Mouse (Mus musculus) hindbrain, embryonic 11.5 days (tissue): Measurements from ENCODE around the gene Sfswap. TPM values are rescaled to one million over a fixed set of nuclear protein-coding genes. Genes with fewer than 3 reads are reported as not detected.

Source experiments
- ATAC-seq: fragments of 200-750 bp; cut with Nextera tagmentation; 2 replicates; pipeline ENCODE4 v1.8.0; 2017; ENCODE audit warnings: mild to moderate bottlenecking, moderate TSS enrichment, moderate library complexity; ENCODE audit not compliant: low FRiP score
- DNase-seq: peaks from one replicate; pipeline ENCODE4 v3.0.0-alpha.2; 2015; ENCODE audit warnings: low spot score
- H3K27ac ChIP-seq: fragments of 300-500 bp; sonication (generic); 2 replicates; pipeline ENCODE4 v1.5.1; 2014; ENCODE audit warnings: mild to moderate bottlenecking, low read depth, low read length
- H3K27me3 ChIP-seq: fragments of 300-500 bp; sonication (generic); 2 replicates; pipeline ENCODE4 v1.6.1; 2014; ENCODE audit warnings: mild to moderate bottlenecking, low read length, moderate library complexity, mixed read lengths; ENCODE audit not compliant: control insufficient read depth, insufficient read depth
- H3K36me3 ChIP-seq: fragments of 300-500 bp; sonication (generic); 2 replicates; pipeline ENCODE4 v1.6.1; 2014; ENCODE audit warnings: mild to moderate bottlenecking, low read length, moderate library complexity, mixed read lengths; ENCODE audit not compliant: control insufficient read depth, insufficient read depth
- H3K4me1 ChIP-seq: fragments of 300-500 bp; sonication (generic); replicated peaks from 2 replicates; pipeline ENCODE4 v1.6.1; 2014; ENCODE audit warnings: low read length, mixed read lengths; ENCODE audit not compliant: control insufficient read depth, insufficient read depth
- H3K4me2 ChIP-seq: fragments of 300-500 bp; sonication (generic); replicated peaks from 2 replicates; pipeline ENCODE4 v1.6.1; 2014; ENCODE audit warnings: mild to moderate bottlenecking, low read depth, low read length
- H3K4me3 ChIP-seq: fragments of 300-500 bp; sonication (generic); 2 replicates; pipeline ENCODE4 v1.5.1; 2014; ENCODE audit warnings: low read depth, low read length
- H3K9ac ChIP-seq: fragments of 300-500 bp; sonication (generic); 2 replicates; pipeline ENCODE4 v1.6.1; 2014; ENCODE audit warnings: low read depth, low read length
- H3K9me3 ChIP-seq: fragments of 300-500 bp; sonication (generic); 2 replicates; pipeline ENCODE4 v1.6.1; 2016; ENCODE audit warnings: low read length; ENCODE audit not compliant: control insufficient read depth
- WGBS: fragments of 180-500 bp; shearing (Covaris S2); extraction: QIAGEN DNeasy Blood & Tissue Kit; methylation state at CpG from one replicate; pipeline ENCODE4 v1.1.7; 2014; 5-methylcytosine and 5-hydroxymethylcytosine counted together
- polyA plus RNA-seq: library from polyadenylated mRNA; unstranded; fragments of >200 nt; fragmentation: Nextera tagmentation; extraction: Ambion mirVana; gene quantifications from 2 replicates; pipeline ENCODE4 v1.2.1, GENCODE M21; 2014

Gene Sfswap
- polyA plus RNA-seq, 1 experiment from 2014 or later = 59.0 TPM

DNA sequence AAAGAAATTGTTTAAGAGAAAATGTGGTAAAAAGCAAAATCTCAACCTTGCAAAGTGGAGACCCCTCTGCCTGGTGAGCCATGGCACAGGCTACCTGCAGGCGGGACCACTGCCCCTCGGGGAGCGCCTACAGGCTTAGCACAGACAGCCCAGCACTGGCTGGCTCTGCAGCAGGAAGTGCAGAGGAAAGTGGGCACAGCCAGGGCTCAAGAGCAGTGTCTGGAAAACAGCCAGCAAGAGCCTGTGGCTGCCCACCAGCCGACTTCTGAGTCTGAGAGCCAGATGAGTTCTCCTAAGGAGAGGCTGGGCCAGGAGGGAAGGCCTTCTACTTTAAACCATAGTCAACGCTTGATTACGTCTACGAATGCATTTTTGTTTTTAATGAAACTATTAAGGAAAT is 20.5 kb downstream of the Sfswap start:
- Histone ChIP-seq H3K9ac (no peak overlapping the region), H3K4me2 (no peak overlapping the region), H3K4me3 (no peak overlapping the region), H3K9me3 (no peaks in the 10 kb centered on the region), H3K27ac (no peak overlapping the region), H3K27me3 (no peaks in the 10 kb centered on the region), H3K4me1 (no peaks in the 10 kb centered on the region), H3K36me3 (0 out of 2 replicates have a peak, but pooled peaks cover 8% of the 10 kb centered on the region)
- 94% methylated on average over 7 of the region's 7 CpGs for WGBS
- ATAC-seq = no peak
- no peak for DNase-seq

DNA sequence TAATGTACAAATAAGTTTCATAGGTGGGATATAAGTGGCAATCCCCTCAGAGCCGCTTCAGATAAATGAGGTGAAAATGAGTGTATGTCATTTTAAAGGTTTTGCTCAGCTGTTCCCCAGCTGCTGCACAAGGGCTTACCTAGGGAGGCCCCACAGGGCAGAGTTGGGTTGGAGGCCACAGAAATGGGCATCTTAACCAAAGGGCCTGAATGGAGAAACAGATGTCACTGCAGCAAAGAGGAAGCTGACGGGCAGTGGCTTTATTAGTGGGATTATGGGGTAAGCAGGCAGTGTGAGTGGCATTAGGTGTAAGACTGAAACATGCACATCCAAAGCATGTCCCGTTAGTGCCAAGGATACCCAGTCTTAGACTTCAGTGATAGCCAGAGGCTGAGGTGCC is 20.9 kb downstream of the Sfswap start:
- Histone ChIP-seq H3K36me3 (0 out of 2 replicates have a peak, but pooled peaks cover 8% of the 10 kb centered on the region), H3K4me1 (no peaks in the 10 kb centered on the region), H3K4me2 (no peak overlapping the region), H3K9me3 (no peaks in the 10 kb centered on the region), H3K4me3 (no peak overlapping the region), H3K27ac (no peak overlapping the region), H3K9ac (no peak overlapping the region), H3K27me3 (no peaks in the 10 kb centered on the region)
- WGBS = 93% methylated on average over 3 of the region's 3 CpGs
- no peak for ATAC-seq
- no peak for DNase-seq

DNA sequence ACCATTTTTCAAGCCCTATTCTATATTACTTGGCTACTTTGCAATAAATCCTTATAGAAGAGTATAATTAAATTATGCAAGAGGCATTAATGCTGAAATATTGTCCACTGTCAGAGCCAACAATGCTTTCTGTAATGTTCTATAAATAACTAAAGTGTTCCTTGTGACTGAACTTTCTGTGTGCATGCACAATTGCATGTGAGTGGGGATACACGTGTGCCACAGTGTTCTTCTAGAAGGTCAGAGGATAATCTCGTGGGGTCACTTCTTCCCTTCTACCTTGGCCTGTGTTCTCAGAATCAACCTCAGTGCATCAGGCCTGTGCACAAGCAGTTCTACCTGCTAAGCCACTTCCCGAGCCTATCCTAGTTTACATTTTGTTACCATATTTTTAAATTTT is 22.1 kb downstream of the Sfswap start:
- WGBS = 91% methylated on average over 3 of the region's 3 CpGs
- ATAC-seq (no peak), DNase-seq (no peak)
- H3K9ac ChIP-seq = no peak overlapping the region
- H3K4me2 ChIP-seq = no peak overlapping the region
- H3K27me3 ChIP-seq = no peaks in the 10 kb centered on the region
- H3K36me3 ChIP-seq = 0 out of 2 replicates have a peak, but pooled peaks cover 7% of the 10 kb centered on the region
- no peaks in the 10 kb centered on the region for H3K9me3 ChIP-seq
- H3K4me1 ChIP-seq = no peaks in the 10 kb centered on the region
- H3K4me3 ChIP-seq = no peak overlapping the region
- H3K27ac ChIP-seq = no peak overlapping the region

DNA sequence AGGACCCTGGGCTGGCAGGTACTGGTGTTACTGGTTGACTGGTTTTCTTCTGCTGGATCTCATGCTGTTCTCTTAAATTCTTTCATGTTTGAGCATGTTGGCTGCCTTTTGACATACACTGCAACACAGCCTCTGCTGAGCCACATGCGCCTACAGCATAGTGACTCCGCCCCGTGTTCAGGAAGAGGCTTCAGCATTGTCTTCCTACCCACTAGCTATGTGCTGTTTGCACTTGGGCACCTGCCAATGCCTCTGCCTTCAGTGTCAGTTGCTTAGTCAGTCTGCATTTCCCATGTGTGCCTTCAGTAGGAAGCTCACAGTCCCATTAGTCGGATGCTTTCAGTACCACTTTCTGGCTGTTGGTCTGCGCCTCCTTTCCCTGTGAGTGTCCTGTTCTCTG is 23.7 kb downstream of the Sfswap start:
- 93% methylated on average over 5 of the region's 5 CpGs for WGBS
- Histone ChIP-seq H3K9me3 (no peaks in the 10 kb centered on the region), H3K4me1 (no peaks in the 10 kb centered on the region), H3K27me3 (no peaks in the 10 kb centered on the region), H3K36me3 (0 out of 2 replicates have a peak, but pooled peaks cover 5% of the 10 kb centered on the region), H3K4me2 (no peak overlapping the region), H3K27ac (no peak overlapping the region), H3K4me3 (no peak overlapping the region), H3K9ac (no peak overlapping the region)
- no peak for ATAC-seq
- DNase-seq = no peak

DNA sequence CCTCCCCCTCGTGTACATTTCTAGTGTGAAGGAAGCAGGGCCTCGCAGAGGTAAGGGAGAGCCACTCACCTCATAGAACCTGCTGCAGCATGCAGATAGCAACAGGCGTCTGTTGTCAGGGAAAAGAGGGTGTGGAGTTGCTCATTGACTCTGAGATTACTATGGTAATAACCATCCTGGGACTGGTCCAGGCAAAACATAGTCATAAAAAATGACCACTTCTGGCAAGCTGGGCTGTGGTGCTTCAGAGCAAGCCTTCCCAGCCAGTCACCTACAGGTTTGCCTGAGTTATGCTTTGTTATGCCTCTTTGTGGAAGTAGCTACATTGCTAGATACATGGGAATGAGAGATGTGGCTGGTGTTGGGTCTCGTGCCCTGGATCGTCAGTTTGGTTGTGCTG is 26.1 kb downstream of the Sfswap start:
- no peak overlapping the region for H3K27ac ChIP-seq
- H3K4me2 ChIP-seq = no peak overlapping the region
- H3K4me3 ChIP-seq = no peak overlapping the region
- DNase-seq = no peak
- WGBS = 93% methylated on average over 5 of the region's 5 CpGs
- no peaks in the 10 kb centered on the region for H3K27me3 ChIP-seq
- no peaks in the 10 kb centered on the region for H3K4me1 ChIP-seq
- H3K9ac ChIP-seq = no peak overlapping the region
- H3K36me3 ChIP-seq = 0 out of 2 replicates have a peak, but pooled peaks cover 3% of the 10 kb centered on the region
- ATAC-seq = no peak
- no peaks in the 10 kb centered on the region for H3K9me3 ChIP-seq

DNA sequence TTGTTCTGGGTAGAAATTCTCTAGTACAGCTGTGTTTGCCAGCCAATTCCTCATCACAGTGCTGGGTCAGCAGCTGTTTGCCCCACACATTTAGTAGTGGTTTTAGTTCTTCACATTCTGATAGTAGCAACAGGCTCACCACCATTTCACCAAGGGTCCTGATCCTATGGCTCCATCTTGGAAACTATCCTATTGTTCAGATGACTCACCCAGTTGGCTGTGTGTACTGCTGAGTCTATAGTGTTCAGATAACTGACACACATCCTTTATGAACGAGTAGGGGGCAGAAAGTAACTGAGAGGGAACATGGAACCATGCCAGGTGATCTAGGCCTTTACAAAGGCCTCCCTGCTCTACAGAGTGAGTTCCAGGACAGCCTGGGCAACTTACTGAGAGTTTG is 28.6 kb downstream of the Sfswap start:
- DNase-seq (no peak), ATAC-seq (no peak)
- no peaks in the 10 kb centered on the region for H3K4me1 ChIP-seq
- no peaks in the 10 kb centered on the region for H3K36me3 ChIP-seq
- no peak overlapping the region for H3K4me2 ChIP-seq
- H3K9me3 ChIP-seq = no peaks in the 10 kb centered on the region
- no peak overlapping the region for H3K27ac ChIP-seq
- no peak overlapping the region for H3K9ac ChIP-seq
- 75% methylated on average over 1 of the region's 1 CpGs for WGBS
- H3K27me3 ChIP-seq = no peaks in the 10 kb centered on the region
- no peak overlapping the region for H3K4me3 ChIP-seq

DNA sequence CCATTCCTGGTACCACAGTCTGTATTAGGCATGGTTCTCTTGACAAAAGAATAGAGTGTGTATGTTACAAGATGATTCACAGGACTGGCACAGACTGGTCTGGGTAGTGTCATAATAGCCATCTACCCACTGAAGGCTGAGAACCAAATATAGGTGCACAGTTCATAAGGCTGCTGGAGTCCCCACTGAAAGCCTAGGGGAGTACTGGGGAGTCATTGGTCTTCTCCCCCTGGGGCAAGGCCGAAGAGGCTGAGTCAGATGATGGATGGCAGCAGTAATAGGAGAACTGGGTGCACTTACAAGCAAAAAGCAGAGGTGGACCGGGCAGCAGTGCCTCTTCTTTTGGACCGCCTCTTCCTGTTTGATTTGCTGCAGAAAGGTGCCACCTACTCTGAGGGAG is 32.7 kb downstream of the Sfswap start:
- Histone ChIP-seq H3K4me1 (no peaks in the 10 kb centered on the region), H3K4me2 (no peak overlapping the region), H3K4me3 (no peak overlapping the region), H3K9me3 (no peaks in the 10 kb centered on the region), H3K36me3 (no peaks in the 10 kb centered on the region), H3K9ac (no peak overlapping the region), H3K27me3 (no peaks in the 10 kb centered on the region), H3K27ac (no peak overlapping the region)
- ATAC-seq (no peak), DNase-seq (no peak)
- WGBS = 95% methylated on average over 3 of the region's 3 CpGs

DNA sequence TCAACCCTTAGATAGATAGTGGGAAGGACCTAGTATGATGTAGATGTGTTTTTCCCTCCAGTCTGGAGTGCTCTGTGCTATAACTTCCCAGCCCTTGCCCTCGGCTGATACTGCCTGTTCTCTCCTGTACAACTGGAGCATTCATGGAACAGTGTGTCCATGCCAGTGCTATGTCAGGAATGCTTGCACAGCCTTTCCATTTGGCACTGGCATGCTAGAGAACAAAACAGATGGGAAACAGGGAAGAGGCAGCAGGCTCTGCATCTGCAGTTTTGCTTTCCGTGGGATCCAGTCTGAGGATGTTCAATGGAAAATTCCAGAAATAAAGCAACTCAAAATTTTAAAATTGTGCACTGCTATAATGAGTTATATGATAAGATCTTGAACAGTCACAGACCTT is 33.5 kb downstream of the Sfswap start:
- Histone ChIP-seq H3K4me1 (no peaks in the 10 kb centered on the region), H3K27me3 (no peaks in the 10 kb centered on the region), H3K9ac (no peak overlapping the region), H3K4me2 (no peak overlapping the region), H3K9me3 (no peaks in the 10 kb centered on the region), H3K27ac (no peak overlapping the region), H3K4me3 (no peak overlapping the region), H3K36me3 (no peaks in the 10 kb centered on the region)
- WGBS = 92% methylated on average over 2 of the region's 2 CpGs
- DNase-seq = no peak
- ATAC-seq = no peak

DNA sequence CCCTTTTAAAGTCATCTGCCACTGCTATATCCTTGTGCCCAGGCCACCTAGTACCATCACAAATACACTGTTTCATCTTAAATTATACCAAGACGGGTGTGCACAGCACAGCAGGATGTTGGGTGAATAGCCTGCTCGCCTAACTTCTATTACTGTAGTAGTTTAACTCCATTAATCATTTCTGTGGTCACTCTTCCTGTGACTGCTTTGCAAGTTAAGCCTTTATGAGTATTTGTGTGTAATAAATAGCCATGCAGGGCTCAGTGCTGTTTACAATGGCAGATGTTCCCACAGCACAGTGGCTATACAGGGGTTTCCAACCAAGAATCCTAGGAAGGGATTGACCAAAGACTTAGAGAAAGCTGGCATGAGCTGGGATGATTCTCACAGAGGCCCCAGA is 34.0 kb downstream of the Sfswap start:
- H3K36me3 ChIP-seq = no peaks in the 10 kb centered on the region
- H3K27ac ChIP-seq = no peak overlapping the region
- no peak overlapping the region for H3K9ac ChIP-seq
- H3K27me3 ChIP-seq = no peaks in the 10 kb centered on the region
- 91% methylated on average over 2 of the region's 2 CpGs for WGBS
- H3K4me2 ChIP-seq = no peak overlapping the region
- H3K4me1 ChIP-seq = no peaks in the 10 kb centered on the region
- no peak overlapping the region for H3K4me3 ChIP-seq
- no peak for ATAC-seq
- no peaks in the 10 kb centered on the region for H3K9me3 ChIP-seq
- DNase-seq = no peak
